Mouse (Mus musculus) urinary bladder, postnatal 36 days (tissue): ENCODE measurements around the gene Ccdc12.
A peak's percentile ranks its signal among the peaks of the same experiment; 100 is the strongest.
"Not testable (repeated sequence)": the region's sequence is repeated elsewhere in the genome, so short reads cannot be mapped to it uniquely, and the experiment has no call there.

Experiments used
- DNase-seq, 2 experiments: peaks; one replicate each; pipeline ENCODE4 v3.0.0; 2022; ENCODE audit warnings: low spot score in 2 of 2, mixed read lengths in 1 of 2

Ccdc12 gene

GRCm38 (mm10) chr9:110673107-110673752 lies 16.9 kb downstream of the Ccdc12 start:
- DNase-seq, result no peak

- no peak for DNase-seq
These were observed 20.2 kb downstream of the Ccdc12 start for GRCm38 (mm10) chr9:110676492-110676911.

GRCm38 (mm10) chr9:110678886-110679285 lies 22.6 kb downstream of the Ccdc12 start:
- no peak for DNase-seq

GRCm38 (mm10) chr9:110680736-110681507 lies 24.6 kb downstream of the Ccdc12 start:
- no peak for DNase-seq

GRCm38 (mm10) chr9:110681817-110682216 lies 25.5 kb downstream of the Ccdc12 start:
- no peak for DNase-seq

- DNase-seq, result no peak
These were observed 26.0 kb downstream of the Ccdc12 start for GRCm38 (mm10) chr9:110682255-110682654.

- not testable (repeated sequence) for DNase-seq
These were observed 26.4 kb downstream of the Ccdc12 start for GRCm38 (mm10) chr9:110682697-110683096.

- DNase-seq, result no peak
These were observed 27.3 kb downstream of the Ccdc12 start for GRCm38 (mm10) chr9:110683574-110684099.

- DNase-seq, result peak; percentile 73 to 81
These were observed 28.0 kb downstream of the Ccdc12 start for GRCm38 (mm10) chr9:110684100-110684831.

- no peak for DNase-seq
These were observed 28.9 kb downstream of the Ccdc12 start for GRCm38 (mm10) chr9:110685187-110685586.

GRCm38 (mm10) chr9:110685591-110685990 lies 29.3 kb downstream of the Ccdc12 start:
- peak; percentile 48 to 70 for DNase-seq

- no peak for DNase-seq
These were observed 30.2 kb downstream of the Ccdc12 start for GRCm38 (mm10) chr9:110686472-110686871.

- no peak for DNase-seq
These were observed 30.8 kb downstream of the Ccdc12 start for GRCm38 (mm10) chr9:110687061-110687460.

- DNase-seq, result no peak
These were observed 31.5 kb downstream of the Ccdc12 start for GRCm38 (mm10) chr9:110687846-110688245.

- DNase-seq, result peak in 1 of 2 experiments; percentile 53
These were observed 33.0 kb downstream of the Ccdc12 start for GRCm38 (mm10) chr9:110689261-110689779.

GRCm38 (mm10) chr9:110695165-110695755 lies 39.0 kb downstream of the Ccdc12 start:
- no peak for DNase-seq

GRCm38 (mm10) chr9:110696427-110696826 lies 40.1 kb downstream of the Ccdc12 start:
- DNase-seq, result no peak

- no peak for DNase-seq
These were observed 41.2 kb downstream of the Ccdc12 start for GRCm38 (mm10) chr9:110697465-110697864.

- no peak for DNase-seq
These were observed 43.3 kb downstream of the Ccdc12 start for GRCm38 (mm10) chr9:110699574-110699973.

- DNase-seq, result no peak
These were observed 45.1 kb downstream of the Ccdc12 start for GRCm38 (mm10) chr9:110701114-110702032.
